Mouse (Mus musculus): ENCODE data around the gene Zfp873.
"Not testable (repeated sequence)": the region's sequence is repeated elsewhere in the genome, so short reads cannot be mapped to it uniquely, and the experiment has no call there.

The Zfp873 gene
- long read RNA-seq, experiment 1, partial matches to known transcripts, result 0 of 6 reads
- long read RNA-seq, experiment 1, other reads (novel, unspliced or antisense), result 6 of 6 reads
- long read RNA-seq, experiment 2, partial matches to known transcripts, result 0 of 4 reads
- long read RNA-seq, experiment 2, other reads (novel, unspliced or antisense), result 2 of 4 reads

- intact Hi-C loops (cut with DNase I), result no loop called here
These were observed at the start of gene Zfp873 for GRCm38 (mm10) chr10:82047597-82048459. TSS of gene Zfp873 (plus strand) at chr10:82048123.

DNA sequence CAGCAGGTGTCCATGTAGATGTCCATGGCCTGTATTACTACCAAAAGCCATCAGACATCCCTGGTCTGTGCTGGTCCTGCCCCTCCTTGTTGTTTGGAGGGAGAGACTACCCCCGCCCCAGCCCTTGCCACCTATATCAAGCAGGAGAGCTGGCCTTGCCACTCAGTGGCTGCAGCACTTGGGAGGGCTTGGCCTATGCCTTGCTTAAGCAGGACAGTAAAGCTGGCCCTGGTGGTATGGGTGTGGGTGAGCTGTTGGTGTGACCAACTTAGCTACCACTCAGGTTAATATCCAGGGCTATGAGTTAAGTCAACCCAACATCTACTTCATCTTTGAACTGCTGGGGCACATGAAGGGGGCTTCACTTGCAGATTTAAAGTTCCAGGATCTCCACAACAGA is 44.7 kb upstream of the Zfp873 start:
- intact Hi-C loops (cut with DNase I), result not testable (repeated sequence)

- intact Hi-C loops (cut with DNase I), result not testable (repeated sequence)
These were observed 43.1 kb upstream of the Zfp873 start for GRCm38 (mm10) chr10:82004822-82005221.

- intact Hi-C loops (cut with DNase I), result no loop called here
These were observed 5.7 kb upstream of the Zfp873 start for GRCm38 (mm10) chr10:82042191-82042590.

DNA sequence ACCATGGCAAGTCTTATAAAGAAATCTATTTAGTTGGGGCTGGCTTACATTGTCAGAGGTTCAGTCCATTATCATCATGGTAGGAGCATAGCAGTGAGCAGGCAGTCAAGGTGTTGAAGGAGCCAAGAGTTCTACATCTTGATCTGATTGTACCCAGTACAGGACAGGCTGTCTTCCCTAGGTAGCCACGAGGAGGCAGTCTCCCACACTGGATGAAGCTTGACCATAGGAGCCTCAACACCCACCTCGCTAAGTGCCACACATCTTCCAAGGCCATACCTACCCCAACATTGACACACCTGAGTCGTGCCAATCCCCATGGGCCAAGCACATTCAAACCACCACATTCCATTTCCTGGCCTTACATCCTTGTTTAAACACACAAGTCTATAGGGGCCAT is 1.3 kb upstream of the Zfp873 start:
- intact Hi-C loops (cut with DNase I), result no loop called here

GRCm38 (mm10) chr10:82048460-82048804 is 509 bp downstream of the Zfp873 start:
- intact Hi-C loops (cut with DNase I), result not testable (repeated sequence)

- intact Hi-C loops (cut with DNase I), result not testable (repeated sequence)
These were observed 35.1 kb downstream of the Zfp873 start, which contains the start of gene BC024063 for GRCm38 (mm10) chr10:82082728-82083621. TSS of gene BC024063 (plus strand) at chr10:82083353.

DNA sequence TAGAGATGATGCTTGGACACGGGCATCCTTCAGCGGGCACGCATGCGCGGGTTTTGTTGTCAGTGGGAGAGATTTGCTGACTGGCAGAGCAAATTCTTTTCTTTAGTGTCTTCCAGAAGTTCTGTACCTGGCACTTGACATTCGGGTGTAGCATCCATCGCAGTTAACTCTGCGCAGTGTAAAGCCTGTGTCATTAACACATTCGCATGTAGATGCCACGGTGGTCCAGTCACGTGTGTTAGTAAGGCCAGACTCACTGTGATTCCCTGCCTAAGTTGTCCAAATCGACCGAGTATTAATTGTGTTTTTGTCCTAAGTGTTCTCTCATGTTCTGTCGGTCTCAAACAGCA is 35.7 kb downstream of the Zfp873 start:
- intact Hi-C loops (cut with DNase I), result not testable (repeated sequence)

Measured in adrenal gland (tissue).